Mouse (Mus musculus) neural tube, embryonic 13.5 days (tissue): Measurements from ENCODE around the gene Tekt4. TPM values are rescaled to one million over a fixed set of nuclear protein-coding genes. Genes with fewer than 3 reads are reported as not detected.

Source experiments
- polyA plus RNA-seq: library from polyadenylated mRNA; unstranded; fragments of >200 nt; fragmentation: Nextera tagmentation; extraction: Ambion mirVana; gene quantifications from 2 replicates; pipeline ENCODE4 v1.2.1, GENCODE M21; 2015

The Tekt4 gene
- polyA plus RNA-seq, 1 experiment from 2014 or later = 0.57 TPM

Other genes starting within 250 kb of the Tekt4 start
- 72.4 and 90.8 TPM in 2 replicates for gene Gnptg, start 214.5 kb upstream of the Tekt4 start, polyA plus RNA-seq
- 62.1 and 62.3 TPM in 2 replicates for gene Tsr3, start 214.4 kb upstream of the Tekt4 start, polyA plus RNA-seq
- 3.7 and 3.8 TPM in 2 replicates for gene Baiap3, start 198.3 kb upstream of the Tekt4 start, polyA plus RNA-seq
- 503 and 513 TPM in 2 replicates for gene Ube2i, start 180.0 kb upstream of the Tekt4 start, polyA plus RNA-seq
- gene Prss34, start 156.2 kb upstream of the Tekt4 start, polyA plus RNA-seq = not detected in 2 replicates
- gene Prss28, start 146.0 kb upstream of the Tekt4 start, polyA plus RNA-seq = not detected in 2 replicates
- not detected in 2 replicates for gene Prss29, start 136.0 kb upstream of the Tekt4 start, polyA plus RNA-seq
- not detected in 2 replicates for gene Tpsab1, start 109.1 kb upstream of the Tekt4 start, polyA plus RNA-seq
- 0.45 TPM in 1 of 2 replicates, not detected in the other for gene Tpsb2, start 88.3 kb upstream of the Tekt4 start, polyA plus RNA-seq
- 0.68 TPM in 1 of 2 replicates, not detected in the other for gene Tpsg1, start 85.3 kb upstream of the Tekt4 start, polyA plus RNA-seq
- 12.0 and 12.6 TPM in 2 replicates for gene Cacna1h, start 20.8 kb upstream of the Tekt4 start, polyA plus RNA-seq
- gene Sstr5, start 42.7 kb downstream of the Tekt4 start, polyA plus RNA-seq = 0.39 and 0.42 TPM in 2 replicates
- 10.8 and 11.6 TPM in 2 replicates for gene Sox8, start 116.1 kb downstream of the Tekt4 start, polyA plus RNA-seq
- gene Lmf1, start 124.5 kb downstream of the Tekt4 start, polyA plus RNA-seq = 24.9 and 26.2 TPM in 2 replicates